Mouse (Mus musculus) fibroblast of lung, adult 2 months (primary cell): ENCODE results near the gene Hoxc10.

Source experiments
- DNase-seq: peaks from one replicate; pipeline ENCODE4 v3.0.0-alpha.2; 2011; ENCODE audit warnings: low read depth

The Hoxc10 gene

GRCm38 (mm10) chr15:102966776-102967311 is at the start of gene Hoxc10:
Gene Hoxc10, plus strand, starts transcription at chr15:102966796.
- no peak for DNase-seq

GRCm38 (mm10) chr15:102917972-102918572 is 48.5 kb upstream of the Hoxc10 start:
- DNase-seq, result no peak

GRCm38 (mm10) chr15:102918611-102919265 is 47.9 kb upstream of the Hoxc10 start:
- no peak for DNase-seq

- DNase-seq, result no peak
Observed at GRCm38 (mm10) chr15:102919336-102920180, 47.0 kb upstream of the Hoxc10 start.

- DNase-seq, result peak; percentile 33
Observed at GRCm38 (mm10) chr15:102920619-102921018, 46.0 kb upstream of the Hoxc10 start.

GRCm38 (mm10) chr15:102921053-102922011 is 45.3 kb upstream of the Hoxc10 start, which contains the start of gene Hoxc13:
Gene Hoxc13, plus strand, starts transcription at chr15:102921103.
- DNase-seq, result no peak

GRCm38 (mm10) chr15:102922012-102922362 is 44.6 kb upstream of the Hoxc10 start:
- DNase-seq, result no peak

GRCm38 (mm10) chr15:102922636-102923500 is 43.7 kb upstream of the Hoxc10 start:
- no peak for DNase-seq

GRCm38 (mm10) chr15:102927032-102927645 is 39.5 kb upstream of the Hoxc10 start:
- no peak for DNase-seq

- DNase-seq, result no peak
Observed at GRCm38 (mm10) chr15:102931706-102932358, 34.8 kb upstream of the Hoxc10 start.

- no peak for DNase-seq
Observed at GRCm38 (mm10) chr15:102934438-102934837, 32.2 kb upstream of the Hoxc10 start.

- DNase-seq, result no peak
Observed at GRCm38 (mm10) chr15:102934897-102935296, 31.7 kb upstream of the Hoxc10 start.

- DNase-seq, result no peak
Observed at GRCm38 (mm10) chr15:102936279-102936972, 30.2 kb upstream of the Hoxc10 start, which contains the start of gene Hoxc12. Gene Hoxc12, plus strand, starts transcription at chr15:102936757.

GRCm38 (mm10) chr15:102937036-102937666 is 29.4 kb upstream of the Hoxc10 start:
- no peak for DNase-seq

GRCm38 (mm10) chr15:102939256-102940155 is 27.1 kb upstream of the Hoxc10 start:
- DNase-seq, result no peak

- DNase-seq, result no peak
Observed at GRCm38 (mm10) chr15:102942739-102943467, 23.7 kb upstream of the Hoxc10 start.

- no peak for DNase-seq
Observed at GRCm38 (mm10) chr15:102943468-102943813, 23.2 kb upstream of the Hoxc10 start.
